29 mouse cellular contexts compared by ENCODE assay signal in genomic region chr9:97699020-97699419, GRCm38 (mm10).
DNase-seq lines count a peak whose midpoint lies in the region; ATAC-seq and TF ChIP-seq lines count a peak whose summit lies in the region.
"Had no signal": no experiment of that assay in that cellular context is flagged by ENCODE, and none has a peak within 500 bp of the region (broad histone marks: within the 10 kb centered on the region; RNA-seq: fewer than 3 reads in every experiment).

No protein-coding gene starts in this region.

- H3K9me3 ChIP-seq in forebrain, embryonic 14.5 days (replicated peaks; ENCODE audit: control insufficient read depth, low read length), result no peaks in the 10 kb centered on the region
- H3K9me3 ChIP-seq in forebrain, embryonic 16.5 days (ENCODE audit: control insufficient read depth, low read length), result no peaks in the 10 kb centered on the region
- H3K9me3 ChIP-seq: embryonic facial prominence, embryonic 13.5 days; embryonic facial prominence, embryonic 15.5 days; forebrain, embryonic 10.5 days; forebrain, embryonic 12.5 days; forebrain, embryonic 15.5 days had no signal

- TF ChIP-seq POLR2A in brain, embryonic 14.5 days (IDR thresholded peaks at IDR 0.05; ENCODE audit: borderline replicate concordance, extremely low read depth, insufficient read depth, insufficient read length, poor library complexity, severe bottlenecking), result no peak

- WGBS in forebrain, embryonic 14.5 days, result 42% methylated on average over 2 of the region's 2 CpGs
- WGBS in forebrain, embryonic 16.5 days, result 49% methylated on average over 2 of the region's 2 CpGs

- no peak for ATAC-seq in forebrain, embryonic 14.5 days
- no peak for ATAC-seq in forebrain, embryonic 16.5 days
- ATAC-seq: activated CD4-positive, CD25-positive, alpha-beta regulatory T cell, adult 4 months; CD4-positive, CD25-positive, alpha-beta regulatory T cell, adult 4 months; forebrain, embryonic 15.5 days; Patski had no signal

- H3K27ac ChIP-seq in forebrain, embryonic 14.5 days (ENCODE audit: low read depth, low read length), result no peak overlapping the region
- no peak overlapping the region for H3K27ac ChIP-seq in forebrain, embryonic 16.5 days (ENCODE audit: low read length)
- H3K27ac ChIP-seq: embryonic facial prominence, embryonic 13.5 days; embryonic facial prominence, embryonic 15.5 days; forebrain, embryonic 10.5 days; forebrain, embryonic 12.5 days; forebrain, embryonic 15.5 days had no signal

- DNase-seq in forebrain, embryonic 14.5 days (ENCODE audit: low spot score), result peak; percentile 33
- peak; percentile 40 to 53 for DNase-seq in layer of hippocampus, adult 18-20 months (ENCODE audit: low spot score in 2 of 2)
- DNase-seq in layer of hippocampus, postnatal 10 days (ENCODE audit: low spot score in 2 of 2), result no peak
- DNase-seq in layer of hippocampus, adult 9-11 months, result peak; percentile 37
- DNase-seq in layer of hippocampus, adult 8-10 months (ENCODE audit: low spot score in 2 of 2), result no peak
- peak; percentile 52 for DNase-seq in brain, embryonic 14.5 days (ENCODE audit: low read depth)
- DNase-seq: adrenal gland, adult 8-10 months; adrenal gland, postnatal 14 days; adrenal gland, postnatal 36 days; B cell, adult 2 months; cerebellum, adult 11 months; cerebellum, adult 18-20 months; cerebellum, adult 8-10 months; cerebellum, adult 9-11 months; cerebellum, postnatal 14 days; cerebellum, postnatal 36 days; embryo, embryonic 11 days had no signal

- no peak overlapping the region for H3K4me2 ChIP-seq in forebrain, embryonic 14.5 days (ENCODE audit: low read length)
- no peak overlapping the region for H3K4me2 ChIP-seq in forebrain, embryonic 16.5 days (ENCODE audit: low read length)
- H3K4me2 ChIP-seq: embryonic facial prominence, embryonic 13.5 days; embryonic facial prominence, embryonic 15.5 days; forebrain, embryonic 12.5 days; forebrain, embryonic 15.5 days had no signal

- no peak for TF ChIP-seq CTCF in brain, embryonic 14.5 days (IDR thresholded peaks at IDR 0.05; ENCODE audit: borderline replicate concordance, extremely low read depth, insufficient read depth, insufficient read length)

- no peaks in the 10 kb centered on the region for H3K36me3 ChIP-seq in forebrain, embryonic 14.5 days (ENCODE audit: control insufficient read depth, insufficient read depth, low read length)
- H3K36me3 ChIP-seq in forebrain, embryonic 16.5 days (ENCODE audit: control insufficient read depth, insufficient read depth), result no peaks in the 10 kb centered on the region
- H3K36me3 ChIP-seq: embryonic facial prominence, embryonic 13.5 days; embryonic facial prominence, embryonic 15.5 days; forebrain, embryonic 10.5 days; forebrain, embryonic 12.5 days; forebrain, embryonic 15.5 days; G1E had no signal

- H3K4me3 ChIP-seq in forebrain, embryonic 14.5 days (ENCODE audit: low read depth, low read length), result no peak overlapping the region
- no peak overlapping the region for H3K4me3 ChIP-seq in forebrain, embryonic 16.5 days (replicated peaks; ENCODE audit: low read length)
- H3K4me3 ChIP-seq: embryonic facial prominence, embryonic 13.5 days; embryonic facial prominence, embryonic 15.5 days; erythroblast, embryonic 14.5 days; forebrain, embryonic 10.5 days; forebrain, embryonic 12.5 days; forebrain, embryonic 15.5 days had no signal

- no peaks in the 10 kb centered on the region for H3K4me1 ChIP-seq in forebrain, embryonic 14.5 days (ENCODE audit: control insufficient read depth, insufficient read depth, low read length)
- peaks cover 4% of the 10 kb centered on the region for H3K4me1 ChIP-seq in forebrain, embryonic 16.5 days (replicated peaks; ENCODE audit: control insufficient read depth, insufficient read depth, low read length)
- H3K4me1 ChIP-seq: embryonic facial prominence, embryonic 13.5 days; embryonic facial prominence, embryonic 15.5 days; forebrain, embryonic 15.5 days had no signal

- no peaks in the 10 kb centered on the region for H3K27me3 ChIP-seq in forebrain, embryonic 14.5 days (replicated peaks; ENCODE audit: control insufficient read depth, insufficient read depth, low read length)
- H3K27me3 ChIP-seq in forebrain, embryonic 16.5 days (replicated peaks; ENCODE audit: control insufficient read depth, insufficient read depth, low read length), result no peaks in the 10 kb centered on the region
- H3K27me3 ChIP-seq: CH12.LX; embryonic facial prominence, embryonic 13.5 days; embryonic facial prominence, embryonic 15.5 days; forebrain, embryonic 15.5 days; Patski had no signal

- no peak overlapping the region for H3K9ac ChIP-seq in forebrain, embryonic 14.5 days (ENCODE audit: low read length)
- H3K9ac ChIP-seq in forebrain, embryonic 16.5 days (replicated peaks; ENCODE audit: low read depth, low read length), result no peak overlapping the region
- H3K9ac ChIP-seq: embryonic facial prominence, embryonic 13.5 days; embryonic facial prominence, embryonic 15.5 days; forebrain, embryonic 12.5 days; forebrain, embryonic 15.5 days had no signal

Comparison
In these comparisons a context has a peak if more than half of its experiments do, and no peak if none do; other contexts are left out.
1. DNase-seq: peak in forebrain, embryonic 14.5 days (single experiment), layer of hippocampus, adult 18-20 months (2 of 2), layer of hippocampus, adult 9-11 months (single experiment) and brain, embryonic 14.5 days (single experiment); none in layer of hippocampus, postnatal 10 days (0 of 2) and layer of hippocampus, adult 8-10 months (0 of 2).